Mouse (Mus musculus) intestine, embryonic 15.5 days (tissue): ENCODE data around the gene Ppil2. TPM values are rescaled to one million over a fixed set of nuclear protein-coding genes. Genes with fewer than 3 reads are reported as not detected.
A peak's percentile ranks its signal among the peaks of the same experiment; 100 is the strongest.

Source experiments
- ATAC-seq: fragments of 200-750 bp; cut with Nextera tagmentation; 2 replicates; pipeline ENCODE4 v1.8.0; 2017; ENCODE audit warnings: moderate TSS enrichment, moderate library complexity
- H3K27ac ChIP-seq: fragments of 300-500 bp; sonication (generic); 2 replicates; pipeline ENCODE4 v1.5.1; 2015; ENCODE audit warnings: mild to moderate bottlenecking, inconsistent platforms
- H3K27me3 ChIP-seq: fragments of 300-500 bp; sonication (generic); replicated peaks from 2 replicates; pipeline ENCODE4 v1.6.1; 2015; ENCODE audit warnings: inconsistent platforms
- H3K36me3 ChIP-seq: fragments of 300-500 bp; sonication (generic); 2 replicates; pipeline ENCODE4 v1.6.1; 2015; ENCODE audit warnings: inconsistent platforms
- H3K4me1 ChIP-seq: fragments of 300-500 bp; sonication (generic); replicated peaks from 2 replicates; pipeline ENCODE4 v1.6.1; 2015; ENCODE audit warnings: inconsistent platforms
- H3K4me2 ChIP-seq: fragments of 300-500 bp; sonication (generic); replicated peaks from 2 replicates; pipeline ENCODE4 v1.6.1; 2015; ENCODE audit warnings: mild to moderate bottlenecking, inconsistent platforms
- H3K4me3 ChIP-seq: fragments of 300-500 bp; sonication (generic); replicated peaks from 2 replicates; pipeline ENCODE4 v1.5.1; 2015; ENCODE audit warnings: inconsistent platforms
- H3K9ac ChIP-seq: fragments of 300-500 bp; sonication (generic); 2 replicates; pipeline ENCODE4 v1.6.1; 2015; ENCODE audit warnings: inconsistent platforms
- H3K9me3 ChIP-seq: fragments of 300-500 bp; sonication (generic); 2 replicates; pipeline ENCODE4 v1.6.1; 2016; ENCODE audit warnings: inconsistent platforms
- WGBS: fragments of 180-500 bp; shearing (Covaris S2); methylation state at CpG from one replicate; pipeline ENCODE4 v1.1.7; 2015; 5-methylcytosine and 5-hydroxymethylcytosine counted together
- polyA plus RNA-seq: library from polyadenylated mRNA; unstranded; fragments of >200 nt; fragmentation: Nextera tagmentation; extraction: Ambion mirVana; gene quantifications from 2 replicates; pipeline ENCODE4 v1.2.1, GENCODE M21; 2015

Ppil2 gene
- polyA plus RNA-seq, 1 experiment from 2014 or later = 121 TPM

GRCm38 (mm10) chr16:17086241-17086640 lies 24.8 kb downstream of the Ppil2 start:
- no peak for ATAC-seq
- Histone ChIP-seq H3K36me3 (peaks cover 44% of the 10 kb centered on the region), H3K4me1 (0 out of 2 replicates have a peak, but pooled peaks cover 2% of the 10 kb centered on the region), H3K4me3 (no peak overlapping the region), H3K9ac (no peak overlapping the region), H3K27ac (no peak overlapping the region), H3K9me3 (no peaks in the 10 kb centered on the region), H3K27me3 (no peaks in the 10 kb centered on the region), H3K4me2 (no peak overlapping the region)
- WGBS = 65% methylated on average over 3 of the region's 3 CpGs

GRCm38 (mm10) chr16:17085636-17086035 lies 25.4 kb downstream of the Ppil2 start:
- Histone ChIP-seq H3K9me3 (no peaks in the 10 kb centered on the region), H3K36me3 (peaks cover 43% of the 10 kb centered on the region)
- no peak for ATAC-seq

GRCm38 (mm10) chr16:17082121-17082792 lies 28.8 kb downstream of the Ppil2 start:
- ATAC-seq = peak; percentile 75
- no peak overlapping the region for H3K27ac ChIP-seq
- WGBS = 80% methylated on average over 6 of the region's 6 CpGs

More at GRCm38 (mm10) chr16:17085636-17086035, 25.4 kb downstream of the Ppil2 start:
- H3K4me1 ChIP-seq = 0 out of 2 replicates have a peak, but pooled peaks cover 2% of the 10 kb centered on the region
- no peak overlapping the region for H3K27ac ChIP-seq
- 79% methylated on average over 4 of the region's 4 CpGs for WGBS
- no peaks in the 10 kb centered on the region for H3K27me3 ChIP-seq
- no peak overlapping the region for H3K4me2 ChIP-seq
- H3K4me3 ChIP-seq = no peak overlapping the region
- no peak overlapping the region for H3K9ac ChIP-seq

GRCm38 (mm10) chr16:17078101-17078500 lies 33.0 kb downstream of the Ppil2 start:
- 0 out of 2 replicates have a peak, but pooled peaks cover 3% of the 10 kb centered on the region for H3K36me3 ChIP-seq

More at GRCm38 (mm10) chr16:17082121-17082792, 28.8 kb downstream of the Ppil2 start:
- H3K4me2 ChIP-seq = no peak overlapping the region
- no peaks in the 10 kb centered on the region for H3K27me3 ChIP-seq
- peaks cover 9% of the 10 kb centered on the region for H3K36me3 ChIP-seq
- no peak overlapping the region for H3K4me3 ChIP-seq
- no peaks in the 10 kb centered on the region for H3K9me3 ChIP-seq
- H3K9ac ChIP-seq = no peak overlapping the region
- 0 out of 2 replicates have a peak, but pooled peaks cover 2% of the 10 kb centered on the region for H3K4me1 ChIP-seq

GRCm38 (mm10) chr16:17076869-17077268 lies 34.2 kb downstream of the Ppil2 start:
- 0 out of 2 replicates have a peak, but pooled peaks cover 3% of the 10 kb centered on the region for H3K36me3 ChIP-seq
- H3K4me2 ChIP-seq = no peak overlapping the region
- no peak overlapping the region for H3K4me3 ChIP-seq
- 0 out of 2 replicates have a peak, but pooled peaks cover under 1% of the 10 kb centered on the region for H3K4me1 ChIP-seq
- H3K27ac ChIP-seq = no peak overlapping the region
- H3K9ac ChIP-seq = no peak overlapping the region
- no peak for ATAC-seq
- H3K9me3 ChIP-seq = no peaks in the 10 kb centered on the region
- H3K27me3 ChIP-seq = no peaks in the 10 kb centered on the region

More at GRCm38 (mm10) chr16:17078101-17078500, 33.0 kb downstream of the Ppil2 start:
- no peaks in the 10 kb centered on the region for H3K27me3 ChIP-seq
- WGBS = 88% methylated on average over 7 of the region's 7 CpGs
- 0 out of 2 replicates have a peak, but pooled peaks cover 2% of the 10 kb centered on the region for H3K4me1 ChIP-seq
- H3K9ac ChIP-seq = no peak overlapping the region
- H3K4me3 ChIP-seq = no peak overlapping the region
- no peak overlapping the region for H3K27ac ChIP-seq
- no peak overlapping the region for H3K4me2 ChIP-seq
- ATAC-seq = no peak
- H3K9me3 ChIP-seq = no peaks in the 10 kb centered on the region

- Histone ChIP-seq H3K27me3 (no peaks in the 10 kb centered on the region), H3K27ac (no peak overlapping the region), H3K4me1 (no peaks in the 10 kb centered on the region), H3K9me3 (no peaks in the 10 kb centered on the region), H3K36me3 (no peaks in the 10 kb centered on the region), H3K4me3 (no peak overlapping the region), H3K9ac (no peak overlapping the region), H3K4me2 (no peak overlapping the region)
- no peak for ATAC-seq
- WGBS = 94% methylated on average over 2 of the region's 2 CpGs
Measured at GRCm38 (mm10) chr16:17076301-17076700, 34.8 kb downstream of the Ppil2 start.

GRCm38 (mm10) chr16:17073000-17073399 lies 38.1 kb downstream of the Ppil2 start:
- Histone ChIP-seq H3K27ac (no peak overlapping the region), H3K9me3 (no peaks in the 10 kb centered on the region), H3K4me2 (no peak overlapping the region), H3K4me3 (no peak overlapping the region), H3K36me3 (no peaks in the 10 kb centered on the region), H3K27me3 (no peaks in the 10 kb centered on the region), H3K4me1 (no peaks in the 10 kb centered on the region), H3K9ac (no peak overlapping the region)
- 90% methylated on average over 7 of the region's 7 CpGs for WGBS
- no peak for ATAC-seq

GRCm38 (mm10) chr16:17070716-17071115 lies 40.3 kb downstream of the Ppil2 start:
- H3K4me1 ChIP-seq = no peaks in the 10 kb centered on the region

GRCm38 (mm10) chr16:17069511-17070443 lies 41.3 kb downstream of the Ppil2 start, which contains the start of gene Ypel1:
TSS of gene Ypel1 (plus strand) at chr16:17069696.
- no peaks in the 10 kb centered on the region for H3K27me3 ChIP-seq
- H3K4me3 ChIP-seq = peak within 1 kb of the TSS; percentile 84
- under 1% methylated on average over 56 of the region's 76 CpGs for WGBS
- peak within 1 kb of the TSS; percentile 89 for H3K27ac ChIP-seq
- peak within 1 kb of the TSS; percentile 86 for H3K4me2 ChIP-seq
- no peaks in the 10 kb centered on the region for H3K36me3 ChIP-seq
- no peaks in the 10 kb centered on the region for H3K9me3 ChIP-seq
- no peaks in the 10 kb centered on the region for H3K4me1 ChIP-seq
- ATAC-seq = peak; percentile 97
- H3K9ac ChIP-seq = peak within 1 kb of the TSS; percentile 74

More at GRCm38 (mm10) chr16:17070716-17071115, 40.3 kb downstream of the Ppil2 start:
- Histone ChIP-seq H3K4me3 (peak overlapping the region; percentile 84), H3K9me3 (no peaks in the 10 kb centered on the region), H3K27me3 (no peaks in the 10 kb centered on the region), H3K4me2 (peak overlapping the region; percentile 86), H3K9ac (no peak overlapping the region), H3K27ac (no peak overlapping the region), H3K36me3 (no peaks in the 10 kb centered on the region)
- 39% methylated on average over 6 of the region's 6 CpGs for WGBS
- no peak for ATAC-seq

- ATAC-seq = no peak
- no peak overlapping the region for H3K9ac ChIP-seq
- no peaks in the 10 kb centered on the region for H3K27me3 ChIP-seq
- no peak overlapping the region for H3K27ac ChIP-seq
- 92% methylated on average over 2 of the region's 2 CpGs for WGBS
- H3K4me1 ChIP-seq = no peaks in the 10 kb centered on the region
- no peak overlapping the region for H3K4me3 ChIP-seq
- no peak overlapping the region for H3K4me2 ChIP-seq
- no peaks in the 10 kb centered on the region for H3K9me3 ChIP-seq
- no peaks in the 10 kb centered on the region for H3K36me3 ChIP-seq
Measured at GRCm38 (mm10) chr16:17067552-17067951, 43.5 kb downstream of the Ppil2 start.

- Histone ChIP-seq H3K27ac (no peak overlapping the region), H3K4me1 (no peaks in the 10 kb centered on the region), H3K4me3 (no peak overlapping the region), H3K9ac (no peak overlapping the region), H3K9me3 (no peaks in the 10 kb centered on the region), H3K4me2 (no peak overlapping the region), H3K36me3 (no peaks in the 10 kb centered on the region), H3K27me3 (no peaks in the 10 kb centered on the region)
- 46% methylated on average over 1 of the region's 1 CpGs for WGBS
- ATAC-seq = no peak
Measured at GRCm38 (mm10) chr16:17062338-17062737, 48.7 kb downstream of the Ppil2 start.

GRCm38 (mm10) chr16:17055584-17055983 lies 55.5 kb downstream of the Ppil2 start:
- no peaks in the 10 kb centered on the region for H3K4me1 ChIP-seq
- no peak overlapping the region for H3K27ac ChIP-seq
- no peaks in the 10 kb centered on the region for H3K9me3 ChIP-seq
- WGBS = 80% methylated on average over 3 of the region's 3 CpGs
- no peak for ATAC-seq
- no peaks in the 10 kb centered on the region for H3K27me3 ChIP-seq
- no peak overlapping the region for H3K4me3 ChIP-seq
- no peak overlapping the region for H3K9ac ChIP-seq
- H3K36me3 ChIP-seq = no peaks in the 10 kb centered on the region
- no peak overlapping the region for H3K4me2 ChIP-seq
